Mouse (Mus musculus): ENCODE measurements around the gene Slc17a5.
"Not testable (repeated sequence)": the region's sequence is repeated elsewhere in the genome, so short reads cannot be mapped to it uniquely, and the experiment has no call there.

Gene Slc17a5

DNA sequence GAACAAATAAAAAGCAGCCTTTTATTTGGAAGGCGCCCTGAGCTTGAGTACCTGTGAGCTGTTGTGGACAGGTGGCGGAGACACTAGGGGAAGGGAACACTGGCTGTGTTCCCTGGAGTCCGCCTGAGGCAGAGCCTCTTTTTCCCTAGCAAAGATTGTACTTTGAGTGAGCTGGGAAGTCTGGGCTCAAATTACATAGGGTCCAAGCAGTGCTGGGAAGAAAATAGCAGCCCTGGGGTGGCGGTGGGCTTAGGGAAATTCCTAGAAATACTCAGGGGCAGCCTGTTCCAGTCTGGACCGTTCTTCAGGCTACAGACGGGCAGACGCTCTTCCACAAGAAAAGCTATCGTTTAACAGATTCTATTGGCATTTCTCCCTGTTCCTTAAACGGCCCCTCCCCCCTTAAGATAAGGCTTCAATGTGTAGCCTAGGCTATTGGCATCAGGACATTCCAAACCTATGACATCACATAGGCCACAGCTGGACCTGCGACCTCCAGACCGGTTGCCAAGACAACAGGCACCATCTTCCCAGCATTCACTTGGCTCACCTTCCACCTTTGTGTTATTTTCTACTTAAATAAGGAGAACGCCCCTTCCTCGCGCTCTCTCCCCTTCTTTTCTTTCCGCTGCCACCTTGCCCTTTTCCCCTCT is 67.6 kb downstream of the Slc17a5 start:
- no peak for DNase-seq (ENCODE audit: low read depth, low spot score)

DNA sequence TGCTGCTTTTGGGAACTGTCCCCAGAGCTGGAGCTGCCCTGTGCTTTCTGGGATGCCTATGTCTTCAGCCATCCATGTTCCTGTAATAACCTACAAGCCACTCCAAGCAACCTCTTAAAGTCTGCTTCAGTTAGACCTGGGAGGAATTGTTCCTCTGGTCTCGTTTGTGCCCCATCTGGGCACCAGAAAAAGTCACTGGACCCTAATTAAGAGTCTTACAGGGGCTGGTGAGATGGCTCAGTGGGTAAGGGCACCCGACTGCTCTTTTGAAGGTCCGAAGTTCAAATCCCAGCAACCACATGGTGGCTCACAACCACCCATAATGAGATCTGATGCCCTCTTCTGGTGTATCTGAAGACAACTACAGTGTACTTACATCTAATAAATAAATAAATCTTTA is 70.6 kb downstream of the Slc17a5 start:
- DNase-seq (ENCODE audit: low read depth, low spot score) = not testable (repeated sequence)

DNA sequence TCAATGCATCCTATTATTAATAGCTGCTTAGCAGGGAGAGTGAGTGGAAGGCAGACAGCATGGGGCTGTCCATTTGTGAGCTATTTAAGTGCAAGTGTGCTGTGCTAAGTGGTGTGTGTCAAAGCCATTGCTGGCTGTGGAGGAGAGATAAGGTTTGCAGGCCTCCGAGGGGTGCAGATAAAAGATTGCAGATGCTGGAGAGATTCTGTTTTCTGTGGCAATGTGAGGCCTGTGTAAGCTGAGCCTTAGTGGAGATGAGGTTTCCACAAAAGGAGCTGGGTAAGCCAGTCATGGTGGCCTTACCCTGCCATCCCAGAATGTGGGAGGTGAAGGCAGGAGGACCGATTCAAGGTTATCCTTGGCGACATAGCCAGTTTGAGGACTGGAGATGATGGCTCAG is 71.7 kb downstream of the Slc17a5 start:
- DNase-seq (ENCODE audit: low read depth, low spot score) = no peak

DNA sequence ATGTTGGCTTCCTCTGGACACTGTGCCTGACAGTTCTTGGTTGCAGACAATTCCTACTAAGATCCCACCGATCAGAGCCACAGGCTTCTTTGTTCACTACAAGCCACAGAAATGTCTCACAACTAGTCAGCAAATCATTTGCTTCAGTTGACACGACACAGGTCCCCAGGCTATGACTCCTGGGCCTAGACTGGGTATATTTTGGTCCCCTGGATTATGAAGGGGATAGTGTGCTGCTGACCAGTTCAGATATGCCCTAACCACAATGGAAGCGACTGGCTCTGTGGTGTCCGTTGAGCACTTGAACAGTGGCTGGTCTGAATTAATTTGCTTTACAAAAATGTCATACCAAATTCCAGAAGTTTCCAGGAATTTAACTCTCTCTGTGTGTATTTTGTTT is 73.2 kb downstream of the Slc17a5 start:
- DNase-seq (ENCODE audit: low read depth, low spot score) = no peak

DNA sequence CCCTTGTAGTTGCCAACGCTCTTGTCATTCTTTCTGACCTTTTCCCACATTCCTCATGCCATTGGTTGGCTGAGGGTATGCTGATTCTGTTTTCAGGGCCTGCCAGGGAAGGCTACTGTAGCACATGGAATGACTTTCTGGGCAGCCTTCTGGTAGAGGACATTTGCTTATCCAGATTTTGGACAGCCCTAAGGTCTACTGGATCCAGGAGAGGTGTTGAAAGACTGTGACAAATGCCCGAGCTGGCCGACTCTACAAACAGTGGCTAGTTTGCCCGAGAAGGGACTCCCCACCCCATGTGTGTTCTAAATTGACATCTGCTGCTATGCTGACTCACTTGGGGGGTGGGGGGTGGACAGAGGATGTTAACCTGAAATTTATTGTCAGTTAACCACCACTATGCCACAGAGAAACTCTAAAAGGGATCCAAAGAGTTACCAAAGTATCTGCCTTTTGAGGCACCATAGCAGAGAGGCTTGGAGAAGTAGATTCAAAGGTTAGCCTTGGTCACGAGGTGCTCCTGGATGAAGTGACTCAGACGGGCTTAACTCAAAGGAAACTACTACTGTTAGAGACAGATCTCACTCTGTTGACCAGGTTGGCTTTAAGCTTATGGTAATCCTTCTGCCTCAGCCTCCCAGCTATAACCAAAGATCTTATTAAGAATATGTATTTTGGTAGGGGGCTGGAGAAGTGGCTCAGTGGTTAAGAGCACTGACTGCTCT is 73.9 kb downstream of the Slc17a5 start:
- DNase-seq (ENCODE audit: low read depth, low spot score) = no peak

DNA sequence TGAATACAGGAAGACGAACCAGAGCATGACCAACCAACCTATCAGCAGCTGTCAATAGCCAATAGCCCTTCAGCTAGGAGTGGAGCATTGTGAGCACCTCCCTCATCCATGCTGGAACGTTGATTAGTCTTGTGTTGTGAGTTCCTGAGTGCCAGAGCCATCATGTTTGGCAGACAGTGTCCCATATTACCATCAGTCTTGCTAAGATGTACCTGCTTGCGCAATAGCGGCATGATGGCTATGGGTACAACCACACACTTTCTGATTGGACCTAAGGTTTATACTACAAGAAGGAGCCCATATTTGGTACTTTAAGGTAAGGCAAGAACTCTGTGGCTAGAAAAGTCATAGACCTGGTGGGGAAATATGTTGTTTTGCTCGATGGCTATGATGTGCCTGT is 76.1 kb downstream of the Slc17a5 start:
- DNase-seq (ENCODE audit: low read depth, low spot score) = no peak

DNA sequence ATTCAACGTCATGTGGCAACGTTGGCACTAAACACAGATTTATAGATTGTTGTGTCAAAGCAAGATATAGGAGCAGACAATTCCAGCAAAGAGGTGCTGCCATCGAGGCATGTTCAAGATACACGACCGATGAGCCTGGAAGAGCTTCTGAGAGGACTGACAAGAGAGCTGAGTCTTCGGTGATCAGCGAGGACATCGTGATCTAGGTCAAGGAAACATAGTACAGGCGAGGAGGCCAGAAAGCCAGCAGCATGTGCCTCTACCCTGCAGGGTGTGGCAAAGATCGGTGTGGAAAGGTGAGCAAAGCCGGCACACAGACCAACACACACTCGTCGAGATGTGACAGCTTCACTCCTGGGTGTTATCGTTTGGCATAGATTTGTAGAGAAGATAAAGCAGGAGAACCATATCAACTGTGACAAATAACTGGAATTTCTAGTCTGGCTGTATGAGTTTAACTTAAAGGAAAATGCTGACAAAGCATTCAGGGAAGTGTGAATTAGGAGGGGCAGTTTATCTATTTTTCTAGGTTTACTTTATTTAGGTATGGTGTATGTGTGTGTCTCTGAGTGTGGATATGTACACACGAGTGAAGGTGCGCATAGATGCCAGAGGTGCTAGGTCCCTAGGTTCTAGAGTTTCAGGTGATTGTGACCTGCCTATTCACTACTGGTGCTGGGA is 79.6 kb downstream of the Slc17a5 start:
- DNase-seq (ENCODE audit: low read depth, low spot score) = no peak

DNA sequence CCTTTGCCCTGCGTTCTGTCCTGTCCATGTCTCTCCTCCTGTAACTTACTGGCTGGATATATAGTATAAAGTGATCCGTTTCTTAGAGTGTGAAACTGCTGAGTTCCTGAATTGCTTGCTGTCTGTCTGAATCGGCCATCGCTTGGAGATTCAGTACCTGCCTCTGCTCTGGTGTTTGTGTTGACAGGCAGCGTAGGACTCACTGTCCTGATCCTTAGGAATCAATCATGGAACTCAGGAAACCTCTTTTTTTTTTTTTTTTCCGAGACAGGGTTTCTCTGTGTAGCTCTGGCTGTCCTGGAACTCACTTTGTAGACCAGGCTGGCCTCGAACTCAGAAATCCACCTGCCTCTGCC is 81.1 kb downstream of the Slc17a5 start:
- no peak for DNase-seq (ENCODE audit: low read depth, low spot score)

DNA sequence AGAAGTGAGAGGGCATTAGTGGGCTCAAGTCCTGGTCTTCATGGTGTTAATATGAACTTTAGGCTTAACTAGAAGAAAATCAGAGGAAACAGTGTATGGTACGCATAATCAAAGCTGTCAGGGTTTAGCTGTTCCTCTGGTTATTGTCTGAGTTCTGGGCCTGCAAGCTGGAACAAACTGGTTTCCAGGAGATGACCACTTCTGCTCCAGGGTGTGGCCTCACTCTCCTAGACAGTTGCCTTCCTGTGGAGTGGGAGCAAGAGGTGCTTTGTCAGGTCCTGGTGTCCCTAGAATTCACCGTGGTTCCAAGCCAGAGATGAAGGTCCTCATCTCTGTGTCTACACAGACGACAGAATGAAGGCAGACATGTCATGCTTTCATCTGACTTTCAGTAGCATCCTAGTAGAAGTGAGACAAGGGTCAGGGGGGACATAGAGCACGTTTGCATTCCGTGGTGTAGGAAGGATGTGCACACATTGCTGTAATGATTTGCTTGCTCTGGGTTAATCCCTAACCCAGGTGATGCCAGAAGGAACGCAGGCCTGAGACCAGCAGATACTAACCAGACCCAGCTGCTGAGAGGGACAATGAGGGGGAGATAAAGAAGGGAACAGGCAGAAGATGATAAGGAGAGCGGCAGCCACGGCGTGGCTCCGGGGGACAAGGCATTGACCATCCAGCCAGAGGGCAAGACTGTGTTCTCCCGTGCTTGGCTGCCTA is 81.7 kb downstream of the Slc17a5 start:
- DNase-seq (ENCODE audit: low read depth, low spot score) = no peak

DNA sequence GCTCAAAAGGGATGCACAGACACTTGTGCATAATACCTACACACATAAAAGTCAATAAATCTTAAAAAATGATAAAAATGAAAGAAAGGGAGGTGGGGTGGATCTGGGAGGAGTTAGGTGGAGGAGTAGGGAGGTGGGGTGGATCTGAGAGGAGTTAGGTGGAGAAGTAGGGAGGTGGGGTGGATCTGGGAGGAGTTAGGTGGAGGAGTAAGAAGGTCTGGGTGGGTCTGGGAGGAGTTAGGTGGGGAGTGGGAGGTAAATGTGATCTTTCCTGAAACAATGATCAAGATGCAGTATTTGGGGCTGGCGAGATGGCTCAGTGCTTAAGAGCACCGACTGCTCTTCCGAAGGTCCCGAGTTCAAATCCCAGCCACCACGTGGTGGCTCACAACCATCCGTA is 82.6 kb downstream of the Slc17a5 start:
- no peak for DNase-seq (ENCODE audit: low read depth, low spot score)

DNA sequence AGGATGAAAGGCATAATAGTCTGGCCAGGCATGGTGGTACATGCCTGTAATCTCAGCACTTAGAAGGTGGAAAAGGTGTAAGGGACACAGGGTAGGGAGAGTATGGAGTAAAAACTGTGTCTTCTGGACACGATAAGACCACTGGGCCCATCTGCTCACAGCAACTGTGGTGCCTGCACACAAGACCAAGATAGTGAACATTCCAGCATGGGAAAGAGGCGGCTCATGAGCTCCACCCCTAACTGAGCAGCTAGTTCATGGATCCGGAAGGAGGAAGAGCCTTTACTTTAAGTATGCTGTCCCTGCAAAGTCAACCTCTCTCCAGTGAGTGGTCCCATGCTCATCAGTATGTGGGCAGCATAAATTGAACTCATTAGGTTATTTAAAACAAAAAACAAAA is 83.2 kb downstream of the Slc17a5 start:
- no peak for DNase-seq (ENCODE audit: low read depth, low spot score)

DNA sequence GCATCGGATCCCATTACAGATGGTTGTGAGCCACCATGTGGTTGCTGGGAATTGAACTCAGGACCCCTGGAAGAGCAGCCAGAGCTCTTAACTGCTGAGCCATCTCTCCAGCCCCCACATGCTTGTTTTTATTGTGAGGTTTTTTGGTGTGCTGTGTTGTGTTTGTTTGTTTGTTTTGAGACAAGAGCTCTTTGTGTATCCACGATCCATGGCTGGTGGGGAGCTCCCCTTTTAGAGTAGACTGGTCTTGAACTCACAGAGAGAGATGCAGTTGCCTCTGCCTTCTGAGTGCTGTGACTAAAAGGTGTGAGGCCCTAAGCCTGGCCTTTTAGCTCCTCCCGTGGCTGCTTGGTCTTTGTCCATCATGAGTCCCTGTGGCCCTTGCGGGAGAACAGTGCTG is 83.7 kb downstream of the Slc17a5 start:
- no peak for DNase-seq (ENCODE audit: low read depth, low spot score)

DNA sequence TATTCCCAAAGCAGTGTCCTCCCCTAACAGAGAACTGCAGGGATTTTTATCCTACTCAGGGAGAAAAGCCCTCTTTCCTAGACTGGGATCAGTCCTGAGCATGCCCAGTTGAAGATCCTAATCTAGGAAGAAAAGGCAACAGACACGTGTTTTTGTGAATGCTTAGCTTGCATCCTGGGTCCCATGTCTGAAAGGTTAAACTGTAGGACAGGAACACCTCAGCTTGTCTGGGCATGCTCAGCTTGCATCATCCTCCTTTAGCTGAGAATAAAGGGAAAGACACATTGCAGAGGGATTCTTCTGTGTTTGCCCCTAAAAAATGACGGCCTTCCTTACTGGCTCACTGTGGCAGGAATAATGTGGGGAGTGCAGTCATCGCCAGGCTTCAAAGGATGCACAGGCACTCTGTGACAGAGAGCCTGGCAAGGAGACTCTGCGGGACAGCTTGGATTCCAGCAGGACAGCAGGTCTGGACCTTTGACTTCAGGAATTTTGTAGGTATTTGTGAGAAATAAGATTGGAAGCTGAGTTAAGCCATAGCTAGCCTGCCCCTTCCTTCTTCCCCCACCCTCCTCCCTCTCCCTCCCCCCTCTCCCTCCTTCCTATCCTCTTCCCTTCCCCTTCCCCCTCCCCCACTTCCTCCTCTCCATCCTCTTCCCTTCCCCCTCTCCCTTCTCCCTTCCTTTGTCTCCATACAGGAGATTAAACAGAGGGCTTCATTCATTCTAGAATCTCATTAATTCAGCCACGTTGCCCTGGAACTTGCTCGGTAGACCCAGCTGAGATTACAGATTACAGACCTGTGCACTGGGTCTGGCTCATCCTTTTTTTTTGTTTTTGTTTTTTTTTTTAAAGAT is 84.4 kb downstream of the Slc17a5 start:
- peak; percentile 26 for DNase-seq (ENCODE audit: low read depth, low spot score)

DNA sequence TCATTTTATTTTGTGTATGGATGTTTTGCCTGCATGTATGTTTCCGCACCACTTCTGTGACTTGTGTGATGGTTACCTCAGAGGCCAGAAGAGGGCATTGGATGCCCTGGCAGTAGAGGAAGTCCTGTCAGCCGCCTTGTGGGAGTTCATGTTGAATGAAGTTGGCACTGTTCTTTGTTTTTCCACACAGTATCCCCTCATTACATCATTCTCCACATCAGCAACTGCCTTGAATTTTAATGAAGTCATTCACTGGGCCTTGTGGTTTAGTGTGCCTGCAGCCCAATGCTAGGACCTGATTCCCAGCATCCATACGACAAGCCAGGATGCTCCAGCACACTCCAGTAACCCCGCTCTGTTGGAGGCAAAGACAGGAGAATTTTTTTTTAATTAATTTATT is 86.6 kb downstream of the Slc17a5 start:
- DNase-seq (ENCODE audit: low read depth, low spot score) = no peak

DNA sequence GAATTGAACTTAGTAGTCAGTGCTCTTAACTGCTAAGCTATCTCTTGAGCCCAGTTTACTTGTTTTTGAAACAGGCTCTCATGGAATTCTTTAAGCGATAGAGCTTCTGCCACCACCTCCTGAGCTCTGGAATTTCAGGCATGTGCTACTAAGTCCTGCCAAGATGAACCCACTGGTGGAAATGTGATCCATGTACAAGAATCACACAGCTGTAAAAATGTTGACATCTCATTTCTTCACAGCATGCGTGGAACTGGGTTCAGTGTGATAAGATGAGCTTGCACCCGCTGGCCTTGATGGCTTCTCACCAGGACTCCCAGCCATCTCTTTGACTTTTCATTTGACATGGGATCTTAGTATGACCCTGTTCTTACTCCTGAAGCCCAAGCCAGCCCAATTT is 87.5 kb downstream of the Slc17a5 start:
- no peak for DNase-seq (ENCODE audit: low read depth, low spot score)

DNA sequence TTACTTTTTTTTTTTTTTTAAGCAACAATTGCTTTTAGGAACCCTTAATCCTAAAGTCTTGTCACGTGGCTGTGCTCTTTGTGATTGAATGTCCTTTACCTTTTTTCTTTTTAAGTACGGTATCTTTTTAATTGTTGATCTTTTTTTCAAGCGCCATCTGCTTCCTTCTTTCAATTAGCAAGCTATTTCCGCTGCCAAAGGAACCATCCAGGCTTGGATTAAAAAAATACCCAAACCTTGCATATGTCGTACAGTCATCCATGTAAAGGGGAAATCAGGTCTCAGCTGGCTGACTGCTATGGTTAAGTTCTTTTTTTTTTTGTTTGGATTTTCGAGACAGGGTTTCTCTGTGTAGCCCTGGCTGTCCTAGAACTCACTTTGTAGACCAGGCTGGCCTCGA is 94.7 kb downstream of the Slc17a5 start:
- DNase-seq (ENCODE audit: low read depth, low spot score) = no peak

DNA sequence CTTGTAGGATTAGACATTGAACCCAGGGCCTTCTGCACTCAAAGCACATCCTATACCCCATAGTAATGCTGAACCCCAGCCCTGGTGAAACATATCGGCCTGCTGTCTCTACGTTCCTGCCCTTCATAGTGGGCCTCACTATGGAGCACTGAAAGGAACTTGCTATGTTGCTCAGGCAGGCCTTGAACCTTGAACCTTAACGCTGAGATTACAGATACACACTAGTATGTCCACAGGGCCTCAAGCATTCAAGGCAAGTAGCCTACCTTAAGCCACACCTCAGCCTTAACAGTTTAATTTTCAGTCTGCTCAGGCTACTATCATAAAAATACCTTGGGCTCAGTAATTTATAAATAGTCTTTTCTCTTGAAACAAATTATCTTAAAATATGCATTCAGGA is 95.6 kb downstream of the Slc17a5 start:
- DNase-seq (ENCODE audit: low read depth, low spot score) = no peak

DNA sequence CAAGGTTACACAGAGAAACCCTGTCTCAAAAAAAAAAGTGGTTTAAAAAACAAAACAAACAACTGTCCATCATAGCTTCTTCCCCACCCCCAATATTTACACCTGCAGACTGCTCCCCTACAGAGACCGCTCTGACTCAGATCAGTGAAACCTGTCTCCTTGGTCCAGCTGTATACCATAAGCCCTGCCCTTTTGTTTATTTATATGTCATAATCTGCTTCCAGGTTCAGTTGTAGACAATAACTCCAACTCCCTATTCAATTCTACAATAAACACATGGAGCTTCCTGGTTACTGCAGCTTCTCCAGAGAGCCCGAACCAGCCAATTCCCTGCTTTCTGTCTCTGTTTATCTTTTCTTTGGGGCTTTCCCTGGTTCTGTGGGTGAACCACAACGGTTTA is 96.7 kb downstream of the Slc17a5 start:
- no peak for DNase-seq (ENCODE audit: low read depth, low spot score)

DNA sequence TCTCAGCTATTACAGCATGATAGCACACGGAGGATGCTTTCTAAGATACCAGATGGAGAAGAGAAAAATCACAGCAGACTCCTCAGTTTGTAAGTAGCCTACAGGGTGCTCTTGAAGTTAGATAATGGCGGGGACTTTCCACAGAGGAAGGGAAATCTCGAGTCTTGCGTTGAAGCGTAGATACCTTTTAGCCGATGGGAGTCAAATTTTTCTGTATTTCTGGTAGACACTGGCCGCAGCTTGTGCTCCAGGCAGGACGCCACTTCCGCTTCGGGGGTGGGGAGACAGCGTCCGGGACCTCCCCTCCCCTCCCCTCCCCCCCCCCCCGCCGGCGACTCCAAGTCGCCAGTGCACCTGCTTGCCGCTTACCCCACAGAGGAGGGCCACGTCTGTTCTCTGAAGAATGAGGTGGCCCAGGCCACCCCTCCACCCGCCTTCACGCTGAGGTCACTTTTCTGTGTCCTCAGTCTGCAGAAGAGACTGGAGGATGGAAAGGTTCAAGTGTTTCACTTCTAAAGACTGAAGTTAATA is 98.9 kb downstream of the Slc17a5 start, which contains the start of gene Eef1a1:
Gene Eef1a1 (minus strand): TSS at position 262 of the 531 bp plus-strand sequence.
- no peak for DNase-seq (ENCODE audit: low read depth, low spot score)

DNA sequence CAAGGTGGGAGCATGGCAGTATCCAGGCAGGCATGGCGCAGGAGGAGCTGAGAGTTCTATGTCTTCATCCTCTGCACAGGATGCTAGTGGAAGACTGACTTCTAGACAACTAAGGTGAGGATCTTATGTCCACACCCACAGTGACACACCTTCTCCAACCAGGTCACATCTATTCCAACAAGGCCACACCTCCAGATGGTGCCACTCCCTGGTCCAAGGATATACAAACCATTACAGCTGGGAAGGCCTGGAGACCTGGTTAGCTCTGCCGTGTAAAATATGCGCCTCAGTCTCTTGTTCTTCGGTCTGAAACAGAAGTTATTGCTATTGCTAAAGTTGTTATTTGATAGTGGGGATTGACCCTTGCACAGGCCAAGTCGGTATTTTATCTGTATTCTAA is 99.8 kb downstream of the Slc17a5 start:
- DNase-seq (ENCODE audit: low read depth, low spot score) = not testable (repeated sequence)
